Mouse (Mus musculus) embryonic fibroblast, embryonic 13.5 days (primary cell): ENCODE measurements at regions not wholly inside any gene's neighbourhood (a gene's known extent, or its start where the extent isn't known, plus 50 kb on each side); places are given as distances from the start of the nearest gene placed in this dataset.

Experiments used
- CTCF ChIP-seq: IDR thresholded peaks from 2 replicates; pipeline ENCODE4 v1.5.1; 2011; ENCODE audit warnings: mild to moderate bottlenecking, control low read depth, low read length, moderate library complexity, borderline replicate concordance; ENCODE audit not compliant: insufficient read depth
- POLR2A ChIP-seq: IDR thresholded peaks from 2 replicates; pipeline ENCODE4 v1.6.1; 2011; ENCODE audit warnings: low read depth, mild to moderate bottlenecking, control low read depth, low read length, moderate library complexity

- TF ChIP-seq POLR2A (no peak), CTCF (no peak)
These were observed 236.0 kb upstream of the Hnrnpa3 start for GRCm38 (mm10) chr2:75422798-75423685.
